Mouse (Mus musculus) E14TG2a.4 (cell line): ENCODE results near the gene Sema3c.

Source experiments
- H3K27me3 ChIP-seq: 2 replicates; pipeline ENCODE4 v1.6.1; 2014; ENCODE audit warnings: low read length, control low read depth; ENCODE audit not compliant: insufficient read depth
- H3K36me3 ChIP-seq: 2 replicates; pipeline ENCODE4 v1.6.1; 2014; ENCODE audit warnings: low read length, control low read depth; ENCODE audit not compliant: insufficient read depth
- H3K4me1 ChIP-seq: replicated peaks from 2 replicates; pipeline ENCODE4 v1.6.1; 2014; ENCODE audit warnings: low read depth, low read length, control low read depth
- H3K4me3 ChIP-seq: replicated peaks from 2 replicates; pipeline ENCODE4 v1.5.1; 2014; ENCODE audit warnings: mild to moderate bottlenecking, low read length
- H3K9me3 ChIP-seq: 2 replicates; pipeline ENCODE4 v1.6.1; 2014; ENCODE audit warnings: low read length, control low read depth
- CTCF ChIP-seq: conservative IDR thresholded peaks from 2 replicates; pipeline ENCODE4 v1.5.1; 2014; ENCODE audit warnings: low read length
- NANOG ChIP-seq: IDR thresholded peaks from 2 replicates; pipeline ENCODE4 v1.6.1; 2014; ENCODE audit warnings: borderline replicate concordance, low read length, mixed read lengths
- POU5F1 ChIP-seq: IDR thresholded peaks from 2 replicates; pipeline ENCODE4 v1.6.1; 2014; ENCODE audit warnings: low read length, borderline replicate concordance

Sema3c gene

GRCm38 (mm10) chr5:17776571-17776970 is 202.5 kb downstream of the Sema3c start:
- no peaks in the 10 kb centered on the region for H3K27me3 ChIP-seq
- H3K36me3 ChIP-seq, result no peaks in the 10 kb centered on the region
- H3K4me1 ChIP-seq, result no peaks in the 10 kb centered on the region
- TF ChIP-seq POU5F1 (no peak), CTCF (no peak), NANOG (no peak)
- H3K4me3 ChIP-seq, result no peak overlapping the region
- H3K9me3 ChIP-seq, result peaks cover 13% of the 10 kb centered on the region
